Mouse (Mus musculus) cerebral cortex, adult 2 months (tissue): Measurements from ENCODE around the gene Sugt1.

Experiments used
- WGBS: fragments of 180-500 bp; shearing (Covaris S2); methylation state at CpG from one replicate; pipeline ENCODE4 v1.1.7; 2018; 5-methylcytosine and 5-hydroxymethylcytosine counted together

The Sugt1 gene

DNA sequence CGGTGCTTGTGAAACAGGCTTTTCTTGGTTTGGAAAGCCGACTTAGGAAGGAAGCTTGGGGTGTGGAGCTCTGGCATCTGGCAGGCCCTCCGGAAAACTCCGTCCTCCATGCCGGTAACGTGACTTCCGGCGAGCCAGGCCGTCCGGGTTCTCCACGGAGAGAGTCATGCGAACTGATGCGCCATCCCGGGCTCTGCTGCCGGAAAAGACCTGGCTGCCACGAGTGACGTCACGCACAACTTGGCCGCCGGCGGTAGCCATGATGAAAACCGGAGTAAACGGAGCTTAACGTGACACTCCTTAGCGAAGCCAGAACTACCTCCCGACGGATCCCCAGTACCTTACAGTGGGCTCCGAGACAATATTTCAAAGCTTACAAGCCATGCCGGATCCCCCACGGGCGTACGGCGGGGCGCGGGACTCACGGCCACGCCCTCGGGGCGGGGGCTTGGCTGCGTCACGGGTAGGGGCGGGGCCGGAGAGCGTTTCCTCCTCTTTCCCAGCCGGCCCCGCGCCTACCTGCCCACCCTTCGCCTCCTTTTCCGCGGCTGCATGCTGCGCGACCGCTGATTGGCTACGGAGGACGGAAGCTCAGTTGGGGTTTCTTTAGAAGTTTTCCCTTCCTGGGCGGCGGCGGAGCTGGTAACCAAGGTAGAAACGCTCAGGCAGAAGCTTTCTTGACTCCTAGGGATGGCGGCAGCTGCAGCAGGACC, at the start of gene Sugt1:
TSS of gene Sugt1 (plus strand) at position 553 of the 713 bp plus-strand sequence.
- WGBS: under 1% methylated on average over 60 of the region's 60 CpGs

DNA sequence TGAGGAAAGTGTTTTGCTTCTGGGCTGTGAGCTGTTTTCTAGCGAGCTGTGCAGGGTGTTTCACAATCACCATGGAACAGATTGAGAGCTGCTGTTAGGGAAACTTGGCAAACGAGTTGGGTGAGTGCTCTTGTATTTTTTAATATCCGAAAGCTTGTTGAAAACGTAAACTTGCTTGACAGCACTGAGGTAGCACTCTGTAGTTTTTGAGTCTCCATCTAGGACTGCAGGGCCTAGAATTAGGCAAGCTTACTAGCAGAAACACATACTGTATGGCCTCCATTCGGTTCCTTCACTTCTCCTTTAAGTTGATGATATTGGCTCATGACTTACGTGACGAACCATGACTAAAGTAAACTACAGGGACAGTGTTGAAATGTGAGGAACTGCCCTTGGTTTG, 38.1 kb upstream of the Sugt1 start:
- WGBS: 52% methylated on average over 7 of the region's 7 CpGs

DNA sequence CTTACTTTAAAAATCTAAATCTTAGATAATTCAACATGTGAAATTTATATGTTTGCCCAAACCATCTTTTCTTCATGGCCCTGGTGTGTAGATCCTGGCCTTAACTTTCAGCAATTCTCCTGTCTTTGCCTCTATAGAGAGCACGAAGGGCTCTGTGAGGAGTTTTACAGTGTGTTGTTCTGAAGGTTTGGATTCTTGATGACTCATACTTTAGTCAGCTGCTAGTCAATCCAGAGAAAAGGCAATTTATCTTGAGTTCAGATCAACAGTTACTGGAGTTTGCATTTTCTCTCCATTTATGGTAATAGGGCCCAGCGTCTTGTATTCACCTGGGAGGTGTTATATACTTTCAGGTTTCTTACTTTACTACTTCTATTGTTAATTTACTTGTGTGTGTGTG, 35.6 kb upstream of the Sugt1 start:
- 76% methylated on average over 2 of the region's 2 CpGs for WGBS

DNA sequence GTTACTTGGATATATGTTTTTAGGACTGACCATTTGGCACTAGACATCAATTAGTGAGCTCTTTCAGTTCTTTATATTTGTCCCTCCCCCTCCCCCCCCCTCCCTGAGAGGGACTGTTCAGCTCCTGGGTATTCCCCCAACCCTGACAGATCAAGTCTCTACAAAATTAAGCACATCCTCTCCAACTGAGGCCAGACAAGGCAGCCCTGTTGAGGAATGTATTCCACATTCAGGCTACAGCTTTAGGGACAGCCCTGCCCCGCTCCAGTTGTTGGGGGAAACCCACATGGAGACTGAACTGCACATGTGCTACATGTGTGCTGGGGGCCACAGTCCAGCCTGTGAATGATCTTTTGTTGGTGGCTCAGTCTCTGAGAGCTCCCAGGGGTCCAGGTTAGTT, 34.6 kb upstream of the Sugt1 start:
- WGBS: 96% methylated on average over 1 of the region's 1 CpGs

DNA sequence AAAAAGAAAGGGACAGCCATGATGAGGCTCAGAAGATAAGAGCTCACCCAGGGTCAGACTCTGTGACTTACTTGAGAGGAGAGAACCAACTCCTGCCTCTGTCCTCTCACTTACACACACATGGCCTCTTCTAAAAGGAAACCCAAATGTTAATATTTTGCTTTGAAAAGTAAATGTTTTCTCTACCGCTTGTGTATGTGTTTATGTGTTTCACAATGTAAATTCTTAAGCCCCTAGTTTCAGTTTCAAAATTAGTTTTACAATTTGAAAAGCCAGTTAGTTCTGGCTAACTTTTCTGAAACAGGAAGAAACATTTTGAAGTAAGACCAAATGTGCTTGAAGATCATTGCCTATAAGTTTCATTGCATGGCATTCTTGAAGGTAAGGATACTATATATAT, 29.7 kb upstream of the Sugt1 start:
- 78% methylated on average over 1 of the region's 1 CpGs for WGBS

DNA sequence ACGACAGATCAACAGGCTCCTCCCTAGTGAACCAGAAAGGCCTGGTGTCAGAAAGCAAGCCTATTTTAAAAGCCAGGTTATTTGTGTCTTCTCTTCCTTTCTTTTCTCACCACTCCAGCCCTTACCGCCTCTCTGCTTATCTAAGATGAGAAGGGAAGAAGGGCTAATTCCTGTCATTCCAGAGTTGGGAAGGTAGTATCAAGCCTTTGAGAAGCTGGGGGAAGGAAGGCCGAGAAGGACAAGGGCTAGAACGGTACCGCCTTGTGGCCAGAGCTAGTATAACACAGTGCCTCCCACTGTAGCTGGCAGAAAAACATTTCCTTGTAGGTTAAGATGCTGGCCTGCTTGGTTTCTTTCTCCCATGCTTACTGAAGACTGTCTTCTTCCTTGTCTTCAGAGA, 24.7 kb upstream of the Sugt1 start:
- 31% methylated on average over 5 of the region's 5 CpGs for WGBS

DNA sequence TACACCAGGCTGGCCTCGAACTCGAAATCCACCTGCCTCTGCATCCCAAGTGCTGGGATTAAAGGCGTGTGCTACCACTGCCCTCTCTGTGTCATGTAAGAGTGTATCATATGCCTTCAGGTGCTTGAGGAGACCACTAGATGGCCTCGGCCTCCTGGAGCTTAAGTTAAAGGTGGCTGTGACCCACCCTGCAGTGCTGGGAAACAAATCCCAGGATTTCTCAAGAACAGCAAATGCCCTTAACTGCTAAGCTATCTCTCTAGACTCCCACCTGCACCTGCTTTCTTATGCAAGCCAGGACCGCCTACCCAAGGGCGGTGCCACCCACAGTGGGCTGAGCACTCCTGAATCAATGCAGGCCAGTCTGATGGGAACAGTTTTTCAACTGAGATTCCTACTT, 22.7 kb upstream of the Sugt1 start:
- WGBS: 86% methylated on average over 6 of the region's 6 CpGs

DNA sequence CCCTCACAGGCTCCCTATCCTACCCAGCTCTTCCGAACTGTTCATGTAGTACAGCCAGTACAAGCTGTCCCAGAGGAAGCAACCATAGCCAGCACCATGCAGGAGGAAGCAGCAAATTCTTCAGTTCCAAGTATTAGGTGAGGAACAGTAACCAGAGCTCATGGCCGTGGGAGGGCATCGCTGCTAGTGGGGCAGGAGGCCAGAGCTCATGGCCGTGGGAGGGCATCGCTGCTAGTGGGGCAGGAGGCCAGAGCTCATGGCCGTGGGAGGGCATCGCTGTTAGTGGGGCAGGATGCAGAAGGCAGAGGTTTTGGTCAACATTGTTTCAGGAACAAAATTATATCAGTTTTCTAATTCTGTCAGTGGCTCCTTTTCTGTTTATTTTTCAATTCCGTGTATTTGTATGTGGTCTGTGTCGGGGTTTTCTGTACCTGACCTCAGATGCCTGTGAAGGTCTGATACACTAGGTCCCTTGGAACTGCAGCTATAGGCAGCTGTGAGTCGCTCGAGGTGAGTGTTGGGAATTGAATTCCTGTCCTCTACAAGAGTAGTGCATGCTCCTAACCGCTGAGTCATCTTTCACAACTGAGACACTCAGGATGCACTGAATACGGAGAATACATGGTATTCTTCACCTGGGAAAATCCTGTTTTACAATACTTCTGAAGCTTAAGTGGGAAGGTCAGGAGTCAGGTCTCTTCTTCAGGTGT, 13.9 kb upstream of the Sugt1 start:
- 91% methylated on average over 13 of the region's 13 CpGs for WGBS

DNA sequence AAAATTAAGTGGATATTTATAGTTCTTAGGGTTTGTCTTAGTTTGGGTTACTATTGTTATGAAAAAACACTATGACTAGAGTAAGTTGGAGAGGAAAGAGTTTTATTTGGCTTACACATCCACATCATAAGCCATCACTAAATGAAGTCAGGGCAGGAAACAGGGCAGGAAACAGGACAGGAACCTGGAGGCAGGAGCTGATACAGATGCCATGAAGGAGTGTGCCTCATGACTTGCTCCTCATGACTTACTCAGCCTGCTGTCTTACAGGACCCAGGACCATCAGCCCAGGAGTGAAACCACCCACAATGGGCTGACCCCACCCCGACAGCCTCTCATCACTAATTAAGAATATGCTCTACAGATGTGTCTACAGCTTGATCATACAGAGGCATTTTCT, 13.1 kb upstream of the Sugt1 start:
- WGBS: 100% methylated on average over 1 of the region's 1 CpGs

DNA sequence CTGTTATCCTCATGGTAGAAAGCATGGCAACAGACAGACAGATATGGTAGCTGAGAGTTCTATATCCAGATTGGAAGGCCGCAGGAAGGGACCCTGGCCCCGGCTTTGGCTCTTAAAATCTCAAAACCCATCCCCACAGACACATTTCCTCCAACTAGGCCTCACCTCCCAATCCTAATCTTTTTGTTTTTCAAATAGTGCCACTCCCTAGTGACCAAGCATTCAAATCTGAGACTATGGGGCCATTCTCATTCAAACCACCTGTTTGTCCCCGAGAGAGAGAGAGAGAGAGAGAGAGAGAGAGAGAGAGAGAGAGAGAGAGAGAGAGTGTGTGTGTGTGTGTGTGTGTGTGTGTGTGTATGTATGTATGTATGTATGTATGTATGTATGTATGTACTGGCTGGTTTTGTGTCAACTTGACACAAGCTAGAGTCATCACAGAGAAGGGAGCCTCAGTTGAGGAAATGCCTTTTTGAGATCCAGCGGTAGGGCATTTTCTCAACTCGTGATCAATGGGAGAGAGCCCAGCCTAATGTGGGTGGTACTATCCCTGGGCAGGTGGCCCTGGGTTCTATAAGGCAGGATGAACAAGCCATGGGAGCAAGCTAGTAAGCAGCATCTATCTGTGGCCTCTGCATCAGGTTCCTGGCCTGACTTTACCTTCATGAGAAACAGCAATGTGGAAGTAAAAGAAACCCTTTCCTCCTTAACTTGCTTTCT, 3.8 kb upstream of the Sugt1 start:
- 85% methylated on average over 5 of the region's 5 CpGs for WGBS

DNA sequence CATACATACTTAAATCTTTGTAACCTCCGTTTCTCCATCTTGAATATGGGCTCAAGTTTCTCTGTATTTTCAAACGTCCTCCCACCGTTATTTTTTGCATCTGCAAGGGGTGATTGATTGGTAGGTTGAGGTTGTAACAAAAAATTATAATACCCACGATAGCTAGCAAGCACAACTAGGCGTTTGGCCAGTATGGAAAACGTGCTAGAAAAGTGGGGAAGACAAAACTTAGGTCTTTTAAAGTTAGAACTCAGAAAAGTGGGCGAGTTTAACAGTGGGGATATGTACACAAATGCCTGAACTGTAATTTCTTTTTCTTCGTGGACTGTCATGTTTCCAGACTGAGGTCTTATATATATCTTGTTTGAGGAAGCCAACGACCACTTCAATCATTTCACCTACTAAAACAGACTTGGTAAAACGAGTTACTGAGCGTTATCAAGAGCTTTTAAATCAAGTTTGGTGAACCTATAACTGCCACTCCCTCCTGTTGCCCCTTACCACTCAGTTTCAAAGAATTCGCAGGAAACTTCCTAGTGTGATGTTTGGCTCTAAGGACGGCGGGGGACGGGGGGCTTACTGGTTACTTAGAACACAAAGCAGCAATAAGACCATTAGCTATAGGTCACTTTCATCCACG, 872 bp upstream of the Sugt1 start:
- WGBS: 32% methylated on average over 16 of the region's 16 CpGs

DNA sequence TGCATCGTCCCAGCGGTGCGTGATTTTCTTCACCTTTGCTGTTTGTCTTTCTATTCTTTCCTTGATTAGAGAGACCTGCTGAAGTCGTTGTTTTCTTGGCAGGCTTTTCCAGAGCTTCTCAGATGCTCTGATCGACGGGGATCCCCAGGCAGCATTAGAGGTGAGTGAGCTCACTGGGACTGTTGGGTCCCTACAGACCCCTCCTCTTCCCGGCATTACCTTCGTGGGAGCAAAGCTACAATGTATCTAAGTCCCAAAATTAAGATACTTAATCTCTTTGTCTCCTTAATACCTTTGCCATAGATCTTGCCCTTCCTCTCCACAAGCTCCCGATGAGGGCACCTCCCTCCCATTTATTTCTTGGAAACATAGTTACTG, 350 bp downstream of the Sugt1 start:
- under 1% methylated on average over 9 of the region's 9 CpGs for WGBS

DNA sequence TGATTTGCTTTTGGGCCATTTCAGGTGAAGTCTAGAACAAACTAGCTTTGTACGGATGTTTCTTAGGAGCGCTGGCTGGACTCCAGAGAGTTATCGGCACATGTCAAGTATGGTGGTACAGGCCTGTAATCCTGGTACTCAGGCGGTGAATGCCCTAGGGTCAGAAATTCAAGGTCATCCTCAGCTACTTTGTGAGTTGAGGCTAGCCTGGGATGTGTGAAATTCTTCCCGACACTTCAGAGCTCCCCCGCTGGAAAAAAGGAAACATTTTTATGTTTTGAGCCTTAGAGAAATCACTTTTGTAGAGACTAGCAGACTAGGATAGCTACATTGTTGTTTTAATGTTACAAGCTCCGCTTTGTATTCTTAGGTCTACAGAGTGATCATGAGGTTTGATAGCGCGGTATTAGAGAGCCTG, 1.1 kb downstream of the Sugt1 start:
- 74% methylated on average over 9 of the region's 9 CpGs for WGBS

DNA sequence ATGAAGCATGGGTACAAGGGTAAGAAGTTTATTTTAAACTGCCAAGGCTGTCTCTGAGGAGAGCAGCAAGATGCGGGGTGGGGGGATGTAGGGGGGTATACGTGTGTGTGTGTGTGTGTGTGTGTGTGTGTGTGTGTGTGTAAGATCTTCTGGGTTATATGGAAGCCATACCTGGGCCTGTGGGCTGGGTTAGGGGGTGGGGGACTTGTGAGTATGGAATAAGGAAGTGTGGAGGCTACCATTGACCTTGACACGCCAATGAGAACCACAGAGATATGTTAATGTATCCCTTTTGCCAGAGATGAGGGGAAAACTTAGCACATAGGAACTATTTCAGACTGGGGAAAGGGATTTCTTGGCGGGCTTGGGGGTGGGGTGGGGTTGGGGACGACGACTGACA, 1.9 kb downstream of the Sugt1 start:
- WGBS: 88% methylated on average over 6 of the region's 6 CpGs

DNA sequence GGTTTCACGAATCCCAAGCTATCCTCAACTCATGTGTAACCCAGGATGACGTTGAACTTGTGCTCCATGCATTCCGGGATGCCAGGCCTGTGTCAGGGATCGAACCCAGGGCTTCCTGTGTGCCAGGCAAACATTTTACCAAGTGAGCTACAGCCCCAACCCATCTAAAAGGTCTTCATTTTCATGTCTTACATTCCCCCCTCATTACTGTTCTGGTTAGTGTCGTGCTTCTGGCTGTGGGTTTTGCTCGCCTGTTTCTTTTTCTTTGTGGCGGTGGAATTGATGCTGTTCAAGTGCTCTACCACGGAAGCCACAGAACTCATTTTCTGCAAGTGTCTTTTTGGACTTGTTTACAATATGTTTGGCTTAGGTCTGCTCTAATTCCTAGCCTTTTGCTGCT, 3.4 kb downstream of the Sugt1 start:
- WGBS: 96% methylated on average over 8 of the region's 8 CpGs

DNA sequence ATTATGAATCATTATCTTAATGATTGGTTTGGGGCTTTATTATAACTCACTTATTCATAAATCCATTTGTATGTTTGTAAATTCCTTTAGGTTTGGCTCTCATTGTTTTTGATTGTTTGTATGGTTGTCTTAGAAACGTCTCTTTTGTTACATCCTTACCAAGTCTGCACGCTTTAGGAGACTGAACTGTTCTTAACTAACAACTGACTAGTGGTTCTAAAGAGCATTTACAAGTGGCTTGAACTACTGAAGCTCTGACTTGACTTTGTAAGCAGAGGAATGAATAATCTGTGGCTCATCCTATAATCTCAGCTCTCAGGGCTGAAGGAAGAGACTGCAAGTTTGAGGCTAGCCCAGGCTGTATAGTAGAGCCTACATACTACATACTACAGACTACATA, 4.1 kb downstream of the Sugt1 start:
- 89% methylated on average over 2 of the region's 2 CpGs for WGBS

DNA sequence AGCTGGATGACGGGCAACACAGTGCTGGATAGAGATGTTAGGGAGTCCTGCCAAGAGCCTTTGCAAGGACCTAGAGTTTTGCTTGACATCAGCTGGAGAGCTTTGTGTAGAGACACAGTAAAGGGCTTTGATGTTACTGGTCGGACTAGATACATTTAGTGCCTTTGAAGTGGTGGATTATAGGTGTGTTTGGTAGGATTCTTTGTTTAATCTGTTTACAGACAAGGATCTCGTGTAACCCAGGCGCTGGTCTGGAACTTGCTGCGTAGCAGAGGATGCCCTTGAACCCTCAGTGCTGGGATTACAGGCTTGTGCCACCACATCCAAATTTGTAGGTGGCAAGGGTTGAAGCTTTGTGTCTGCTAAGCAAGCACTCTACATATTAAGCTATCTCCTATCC, 6.6 kb downstream of the Sugt1 start:
- 75% methylated on average over 5 of the region's 5 CpGs for WGBS

DNA sequence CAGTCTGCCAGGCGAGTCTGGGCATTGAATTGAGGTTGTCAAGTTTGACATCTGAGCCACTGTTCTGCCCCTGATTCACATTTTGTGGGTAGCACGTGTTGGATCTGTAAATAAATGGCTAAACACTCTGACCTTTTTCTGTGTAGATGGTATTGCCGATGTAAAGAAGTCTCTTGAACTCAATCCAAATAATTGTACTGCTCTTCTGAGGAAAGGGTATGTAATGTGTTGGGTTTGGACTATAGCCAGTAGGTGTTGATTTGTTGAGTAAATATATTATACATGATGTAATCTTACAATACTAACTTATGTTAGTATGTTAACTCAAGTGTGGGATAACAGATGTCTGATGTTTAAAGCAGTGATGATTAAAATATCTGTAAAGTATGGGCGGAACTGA, 9.1 kb downstream of the Sugt1 start:
- 58% methylated on average over 4 of the region's 4 CpGs for WGBS

DNA sequence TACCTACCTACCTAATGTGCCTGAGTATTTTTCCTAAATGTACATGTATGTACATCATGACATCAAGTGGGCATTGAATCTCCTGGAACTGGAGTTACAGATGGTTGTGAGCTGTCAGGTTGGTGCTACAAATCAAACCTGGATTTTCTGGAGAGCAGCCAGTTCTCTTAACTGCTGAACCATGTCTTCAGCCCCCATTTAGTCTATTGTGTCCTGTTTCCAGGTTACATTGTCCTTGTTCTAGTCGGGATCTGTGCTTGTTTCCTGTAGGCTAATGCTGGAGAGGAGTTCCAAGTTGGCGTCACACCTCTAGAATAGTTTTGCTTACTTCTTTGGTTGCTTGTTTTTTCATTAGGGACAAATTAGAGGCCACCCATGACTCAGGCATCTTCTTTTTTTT, 18.4 kb downstream of the Sugt1 start:
- 77% methylated on average over 2 of the region's 2 CpGs for WGBS

DNA sequence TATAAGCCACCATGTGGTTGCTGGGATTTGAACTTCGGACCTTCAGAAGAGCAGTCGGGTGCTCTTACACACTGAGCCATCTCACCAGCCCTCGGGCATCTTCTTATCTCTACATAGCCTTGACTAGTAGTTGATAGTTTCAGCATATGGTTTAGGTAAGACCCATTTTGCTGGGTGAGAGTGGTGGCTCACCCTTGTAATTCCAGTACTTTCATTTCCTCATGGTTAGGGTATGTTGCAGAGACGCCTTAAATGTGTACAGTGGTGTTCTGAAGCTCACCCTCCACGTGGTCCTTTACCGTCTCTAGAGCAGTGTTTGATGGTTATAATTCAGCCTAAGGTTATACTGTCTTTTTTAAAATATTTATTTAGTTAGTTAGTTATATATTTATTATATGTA, 18.9 kb downstream of the Sugt1 start:
- WGBS: 85% methylated on average over 6 of the region's 6 CpGs

DNA sequence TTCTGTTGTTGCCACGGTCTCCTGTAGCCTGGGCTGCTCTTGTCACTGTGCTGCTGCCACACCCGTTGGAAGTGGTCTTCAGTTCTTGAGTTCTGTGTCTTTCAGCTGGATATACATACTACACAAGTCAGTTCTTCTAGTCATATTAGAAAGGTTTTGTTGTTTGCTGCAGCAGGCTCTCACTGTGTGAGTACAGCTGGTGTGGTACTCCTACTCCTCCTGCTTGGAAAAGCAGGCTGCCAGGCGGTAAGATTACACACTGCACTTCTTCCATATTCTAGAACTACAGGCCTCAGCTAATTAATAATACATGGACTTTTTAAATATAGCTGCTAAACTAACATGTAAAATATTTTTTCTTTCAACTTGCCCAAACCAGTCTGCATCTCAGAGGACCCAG, 19.4 kb downstream of the Sugt1 start:
- WGBS: 50% methylated on average over 3 of the region's 3 CpGs

DNA sequence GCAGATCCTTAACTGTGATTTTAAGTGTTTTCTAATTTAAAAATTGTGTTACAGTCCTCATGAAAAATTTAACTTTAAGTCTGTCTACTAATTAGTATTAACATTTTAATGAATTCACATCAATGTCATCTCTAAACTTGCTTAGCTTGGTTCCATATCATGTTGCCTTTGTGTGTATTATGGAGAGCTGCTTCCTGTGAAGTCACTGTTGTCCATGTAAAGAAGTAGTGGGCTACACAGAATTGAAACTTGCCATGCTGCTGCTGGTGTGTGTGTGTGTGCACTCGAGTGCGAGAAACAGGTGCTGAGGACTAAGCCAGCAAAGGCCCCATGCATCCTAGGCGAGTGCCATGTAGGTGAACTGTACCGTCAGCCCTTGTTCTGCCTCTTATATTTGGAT, 19.9 kb downstream of the Sugt1 start:
- WGBS: 85% methylated on average over 4 of the region's 4 CpGs

DNA sequence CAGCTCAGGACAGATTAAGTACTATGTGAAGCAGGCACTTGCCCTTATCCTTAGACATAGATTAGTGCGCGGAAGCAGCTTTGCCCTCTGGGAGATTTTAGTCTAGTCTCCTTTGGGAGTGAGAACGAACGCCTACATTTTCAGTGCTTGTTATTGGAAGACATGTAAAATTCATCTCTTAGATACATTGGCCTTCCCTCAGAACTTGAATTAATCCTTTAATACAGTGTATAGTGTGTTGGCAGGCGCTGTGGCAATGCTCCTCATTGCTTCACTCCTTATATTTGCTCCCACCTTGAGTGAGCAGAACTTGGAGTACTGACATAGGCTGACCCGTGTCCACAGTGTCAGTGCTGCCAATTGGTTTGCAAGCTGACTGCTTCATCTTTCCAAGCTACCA, 20.8 kb downstream of the Sugt1 start:
- WGBS: 79% methylated on average over 6 of the region's 6 CpGs
